ENCODE assay signal across 23 mouse cellular contexts in the genomic region with DNA sequence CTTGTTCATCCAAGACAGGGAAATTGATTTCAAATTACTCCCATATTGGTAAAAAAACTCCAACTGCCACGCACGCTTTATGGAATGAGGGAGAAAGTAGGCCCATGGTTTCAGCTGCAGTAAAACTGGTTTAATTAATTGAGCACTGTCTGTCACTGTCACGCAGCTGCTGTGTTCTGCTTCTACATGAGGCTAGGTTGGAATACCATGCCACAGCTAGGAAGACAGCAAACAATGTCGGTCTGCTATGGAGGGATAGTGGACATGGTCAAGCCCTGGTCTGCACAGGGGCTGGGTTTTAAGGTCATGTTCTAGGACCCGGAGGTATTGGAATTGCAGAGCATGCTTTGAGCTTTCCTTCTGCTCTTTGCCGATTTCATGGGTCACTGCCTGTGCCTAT. TPM values are rescaled to one million over a fixed set of nuclear protein-coding genes. Genes with fewer than 3 reads are reported as not detected.
DNase-seq lines count a peak whose midpoint lies in the region; ATAC-seq and TF ChIP-seq lines count a peak whose summit lies in the region.
"Had no signal": no experiment of that assay in that cellular context is flagged by ENCODE, and none has a peak within 500 bp of the region (broad histone marks: within the 10 kb centered on the region; RNA-seq: fewer than 3 reads in every experiment).

No protein-coding gene starts in this region.

- 67% methylated on average over 6 of the region's 6 CpGs for WGBS in hindbrain, embryonic 10.5 days
- WGBS in hindbrain, postnatal 0 days, result 51% methylated on average over 6 of the region's 6 CpGs
- 42% methylated on average over 6 of the region's 6 CpGs for WGBS in hindbrain, embryonic 16.5 days

- H3K4me3 ChIP-seq in hindbrain, embryonic 10.5 days, result no peak overlapping the region
- no peak overlapping the region for H3K4me3 ChIP-seq in hindbrain, postnatal 0 days (ENCODE audit: low read length)
- H3K4me3 ChIP-seq in testis, adult 2 months (ENCODE audit: control insufficient read depth, low read depth, low read length), result peak overlapping the region; percentile 26; the same call in 1 of the 2 replicates
- no peak overlapping the region for H3K4me3 ChIP-seq in hindbrain, embryonic 16.5 days (ENCODE audit: low read length)
- H3K4me3 ChIP-seq: embryonic facial prominence, embryonic 13.5 days; heart, embryonic 10.5 days; heart, embryonic 15.5 days had no signal

- no peak overlapping the region for H3K4me2 ChIP-seq in hindbrain, postnatal 0 days (ENCODE audit: low read depth, low read length)
- no peak overlapping the region for H3K4me2 ChIP-seq in hindbrain, embryonic 16.5 days (ENCODE audit: low read length)
- H3K4me2 ChIP-seq: embryonic facial prominence, embryonic 13.5 days; heart, embryonic 15.5 days had no signal

- TF ChIP-seq POLR2A in testis, adult 2 months (IDR thresholded peaks at IDR 0.05; ENCODE audit: control insufficient read depth, low read depth, low read length), result no peak

- H3K9ac ChIP-seq in hindbrain, postnatal 0 days (replicated peaks; ENCODE audit: low read length), result no peak overlapping the region
- no peak overlapping the region for H3K9ac ChIP-seq in hindbrain, embryonic 16.5 days (ENCODE audit: low read depth, low read length)
- H3K9ac ChIP-seq: embryonic facial prominence, embryonic 13.5 days; heart, embryonic 15.5 days had no signal

- 0 out of 2 replicates have a peak overlapping the region, but pooled peaks have one; percentile 40 for H3K27ac ChIP-seq in hindbrain, embryonic 10.5 days
- H3K27ac ChIP-seq in hindbrain, postnatal 0 days, result no peak overlapping the region
- H3K27ac ChIP-seq in testis, adult 2 months (ENCODE audit: control insufficient read depth, insufficient read depth, low read depth, low read length), result no peak overlapping the region
- no peak overlapping the region for H3K27ac ChIP-seq in hindbrain, embryonic 16.5 days (ENCODE audit: low read depth, low read length)
- H3K27ac ChIP-seq: embryonic facial prominence, embryonic 13.5 days; heart, embryonic 10.5 days; heart, embryonic 15.5 days had no signal

- H3K27me3 ChIP-seq in hindbrain, embryonic 10.5 days (ENCODE audit: insufficient read depth, poor library complexity, severe bottlenecking), result no peaks in the 10 kb centered on the region
- no peaks in the 10 kb centered on the region for H3K27me3 ChIP-seq in hindbrain, postnatal 0 days (ENCODE audit: insufficient read depth, low read length)
- H3K27me3 ChIP-seq in testis, adult 2 months (ENCODE audit: control insufficient read depth, insufficient read depth, low read length), result no peaks in the 10 kb centered on the region
- no peaks in the 10 kb centered on the region for H3K27me3 ChIP-seq in hindbrain, embryonic 16.5 days (replicated peaks; ENCODE audit: control insufficient read depth, insufficient read depth, low read length)
- H3K27me3 ChIP-seq: CH12.LX; embryonic facial prominence, embryonic 13.5 days; heart, embryonic 15.5 days; Patski had no signal

- peaks cover 13% of the 10 kb centered on the region for H3K4me1 ChIP-seq in hindbrain, embryonic 10.5 days (replicated peaks)
- H3K4me1 ChIP-seq in hindbrain, postnatal 0 days (ENCODE audit: insufficient read depth, low read length), result no peaks in the 10 kb centered on the region
- no peaks in the 10 kb centered on the region for H3K4me1 ChIP-seq in testis, adult 2 months (ENCODE audit: control insufficient read depth, insufficient read depth, low read length)
- H3K4me1 ChIP-seq in hindbrain, embryonic 16.5 days (ENCODE audit: control insufficient read depth, insufficient read depth, low read depth, low read length), result no peaks in the 10 kb centered on the region

- ATAC-seq in hindbrain, postnatal 0 days, result no peak
- ATAC-seq in hindbrain, embryonic 16.5 days, result 0 out of 2 replicates have a peak, but pooled peaks have one; percentile 35
- ATAC-seq: activated CD4-positive, CD25-positive, alpha-beta regulatory T cell, adult 4 months; forebrain, embryonic 14.5 days; inflammation-experienced regulatory T-cells, adult 6 months; Patski had no signal

- peaks cover 8% of the 10 kb centered on the region; the same call in 1 of the 2 replicates for H3K36me3 ChIP-seq in hindbrain, embryonic 10.5 days
- H3K36me3 ChIP-seq in hindbrain, postnatal 0 days (ENCODE audit: insufficient read depth, low read length), result no peaks in the 10 kb centered on the region
- no peaks in the 10 kb centered on the region for H3K36me3 ChIP-seq in testis, adult 2 months (ENCODE audit: control insufficient read depth, insufficient read depth, low read length)
- H3K36me3 ChIP-seq in hindbrain, embryonic 16.5 days (ENCODE audit: control insufficient read depth, insufficient read depth, low read length), result no peaks in the 10 kb centered on the region
- H3K36me3 ChIP-seq: heart, embryonic 15.5 days had no signal

- no peak for TF ChIP-seq CTCF in hindbrain, postnatal 0 days (IDR thresholded peaks at IDR 0.05; ENCODE audit: low read depth)
- TF ChIP-seq CTCF in testis, adult 2 months (IDR thresholded peaks at IDR 0.05; ENCODE audit: control insufficient read depth, insufficient read depth, insufficient replicate concordance, low read depth, low read length), result no peak

- H3K9me3 ChIP-seq in hindbrain, embryonic 10.5 days, result no peaks in the 10 kb centered on the region; the same call in 1 of the 2 replicates
- no peaks in the 10 kb centered on the region for H3K9me3 ChIP-seq in hindbrain, postnatal 0 days (ENCODE audit: low read length)
- H3K9me3 ChIP-seq in hindbrain, embryonic 16.5 days (ENCODE audit: control insufficient read depth, low read length), result no peaks in the 10 kb centered on the region
- H3K9me3 ChIP-seq: heart, embryonic 10.5 days; heart, embryonic 15.5 days had no signal

- DNase-seq in hindbrain, embryonic 10.5 days (ENCODE audit: low spot score), result no peak
- DNase-seq in hindbrain, postnatal 0 days (ENCODE audit: low spot score), result no peak
- no peak for DNase-seq in testis, postnatal 10 days (ENCODE audit: low spot score)
- DNase-seq in layer of hippocampus, adult 9-11 months, result no peak
- DNase-seq in thymus, postnatal 36 days, result no peak
- DNase-seq: adrenal gland, postnatal 14 days; cerebellum, adult 11-12 months; cerebellum, adult 9-11 months; cerebellum, postnatal 36 days; gastrocnemius, postnatal 36 days; heart, adult 18-20 months; heart, postnatal 14 days had no signal

RNA-seq across cellular contexts. Expression of a gene that starts 30.9 kb away (rescaled TPM):
- 37.5 and 48.9 TPM in 2 replicates for polyA plus RNA-seq in hindbrain, embryonic 10.5 days (2016; fragmentation: Nextera tagmentation; extraction: Ambion mirVana)
- total RNA-seq in hindbrain, postnatal 0 days (2014; rRNA removed), result 90.5 and 101 TPM in 2 replicates
- 33.0 and 35.6 TPM in 2 replicates for polyA plus RNA-seq in hindbrain, postnatal 0 days (2015; fragmentation: Nextera tagmentation; extraction: Ambion mirVana)
- 6.9 and 12.1 TPM in 2 replicates for polyA plus RNA-seq in testis, adult 2 months (2012; rRNA removed)
- polyA plus RNA-seq in hindbrain, embryonic 16.5 days (2015; fragmentation: Nextera tagmentation; extraction: Ambion mirVana), result 38.5 and 44.5 TPM in 2 replicates
- total RNA-seq: hematopoietic stem cell, adult 5-6 weeks had no signal
- polyA plus RNA-seq: activated CD4-positive, CD25-positive, alpha-beta regulatory T cell, adult 4 months had no signal
